Mouse (Mus musculus) heart, embryonic 11.5 days (tissue): ENCODE results near the gene Nasp. TPM values are rescaled to one million over a fixed set of nuclear protein-coding genes. Genes with fewer than 3 reads are reported as not detected.

Experiments
- ATAC-seq: fragments of 200-750 bp; cut with Nextera tagmentation; replicated peaks from 2 replicates; pipeline ENCODE4 v1.8.0; 2017; ENCODE audit warnings: moderate library complexity; ENCODE audit not compliant: insufficient number of reproducible peaks, low FRiP score, low TSS enrichment
- H3K27ac ChIP-seq: fragments of 300-500 bp; sonication (generic); 2 replicates; pipeline ENCODE4 v1.5.1; 2014; ENCODE audit warnings: mild to moderate bottlenecking, low read depth, low read length
- H3K27me3 ChIP-seq: fragments of 300-500 bp; sonication (generic); 2 replicates; pipeline ENCODE4 v1.6.1; 2014; ENCODE audit warnings: mild to moderate bottlenecking, low read length, mixed read lengths; ENCODE audit not compliant: control insufficient read depth, insufficient read depth
- H3K36me3 ChIP-seq: fragments of 300-500 bp; sonication (generic); 2 replicates; pipeline ENCODE4 v1.6.1; 2014; ENCODE audit warnings: mild to moderate bottlenecking, low read length, moderate library complexity, mixed read lengths; ENCODE audit not compliant: control insufficient read depth, insufficient read depth
- H3K4me1 ChIP-seq: fragments of 300-500 bp; sonication (generic); 2 replicates; pipeline ENCODE4 v1.6.1; 2014; ENCODE audit warnings: low read length; ENCODE audit not compliant: control insufficient read depth, insufficient read depth
- H3K4me2 ChIP-seq: fragments of 300-500 bp; sonication (generic); 2 replicates; pipeline ENCODE4 v1.6.1; 2014; ENCODE audit warnings: mild to moderate bottlenecking, moderate library complexity
- H3K4me3 ChIP-seq: fragments of 300-500 bp; sonication (generic); 2 replicates; pipeline ENCODE4 v1.5.1; 2014; ENCODE audit warnings: low read depth, low read length
- H3K9ac ChIP-seq: fragments of 300-500 bp; sonication (generic); 2 replicates; pipeline ENCODE4 v1.6.1; 2014; ENCODE audit warnings: mild to moderate bottlenecking, low read depth, low read length, moderate library complexity
- H3K9me3 ChIP-seq: fragments of 300-500 bp; sonication (generic); replicated peaks from 2 replicates; pipeline ENCODE4 v1.6.1; 2016; ENCODE audit warnings: low read length; ENCODE audit not compliant: control insufficient read depth
- WGBS: fragments of 180-500 bp; shearing (Covaris S2); extraction: QIAGEN DNeasy Blood & Tissue Kit; methylation state at CpG from one replicate; pipeline ENCODE4 v1.1.7; 2014; ENCODE audit not compliant: insufficient replicate concordance; 5-methylcytosine and 5-hydroxymethylcytosine counted together
- polyA plus RNA-seq: library from polyadenylated mRNA; unstranded; fragments of >200 nt; fragmentation: Nextera tagmentation; extraction: Ambion mirVana; gene quantifications from 2 replicates; pipeline ENCODE4 v1.2.1, GENCODE M21; 2014

Gene Nasp
- polyA plus RNA-seq, 1 experiment from 2014 or later, result 135 TPM

GRCm38 (mm10) chr4:116650365-116650764 lies 22.6 kb upstream of the Nasp start:
- WGBS, result 33% methylated on average over 5 of the region's 5 CpGs
- H3K27ac ChIP-seq, result peak overlapping the region; percentile 91
- ATAC-seq, result no peak
- H3K4me3 ChIP-seq, result peak overlapping the region; percentile 74
- H3K27me3 ChIP-seq, result no peaks in the 10 kb centered on the region
- peak overlapping the region; percentile 89 for H3K4me2 ChIP-seq
- peaks cover 14% of the 10 kb centered on the region for H3K4me1 ChIP-seq
- no peaks in the 10 kb centered on the region for H3K9me3 ChIP-seq
- peaks cover 11% of the 10 kb centered on the region; the same call in 1 of the 2 replicates for H3K36me3 ChIP-seq
- H3K9ac ChIP-seq, result peak overlapping the region; percentile 93

GRCm38 (mm10) chr4:116649411-116649810 lies 21.7 kb upstream of the Nasp start:
- Histone ChIP-seq H3K9me3 (no peaks in the 10 kb centered on the region), H3K9ac (no peak overlapping the region), H3K27ac (no peak overlapping the region), H3K36me3 (peaks cover 12% of the 10 kb centered on the region; the same call in 1 of the 2 replicates), H3K4me3 (peak overlapping the region; percentile 74; the same call in 1 of the 2 replicates), H3K27me3 (no peaks in the 10 kb centered on the region), H3K4me1 (peaks cover 14% of the 10 kb centered on the region), H3K4me2 (peak overlapping the region; percentile 89)
- ATAC-seq, result no peak
- 95% methylated on average over 2 of the region's 2 CpGs for WGBS

GRCm38 (mm10) chr4:116645624-116646023 lies 17.9 kb upstream of the Nasp start:
- WGBS, result 70% methylated on average over 7 of the region's 7 CpGs
- no peak for ATAC-seq
- peaks cover 14% of the 10 kb centered on the region for H3K4me1 ChIP-seq
- no peaks in the 10 kb centered on the region for H3K27me3 ChIP-seq
- no peaks in the 10 kb centered on the region for H3K9me3 ChIP-seq
- no peak overlapping the region; the same call in 1 of the 2 replicates for H3K27ac ChIP-seq
- H3K36me3 ChIP-seq, result peaks cover 32% of the 10 kb centered on the region
- H3K4me2 ChIP-seq, result peak overlapping the region; percentile 14
- no peak overlapping the region for H3K9ac ChIP-seq
- no peak overlapping the region for H3K4me3 ChIP-seq

DNA sequence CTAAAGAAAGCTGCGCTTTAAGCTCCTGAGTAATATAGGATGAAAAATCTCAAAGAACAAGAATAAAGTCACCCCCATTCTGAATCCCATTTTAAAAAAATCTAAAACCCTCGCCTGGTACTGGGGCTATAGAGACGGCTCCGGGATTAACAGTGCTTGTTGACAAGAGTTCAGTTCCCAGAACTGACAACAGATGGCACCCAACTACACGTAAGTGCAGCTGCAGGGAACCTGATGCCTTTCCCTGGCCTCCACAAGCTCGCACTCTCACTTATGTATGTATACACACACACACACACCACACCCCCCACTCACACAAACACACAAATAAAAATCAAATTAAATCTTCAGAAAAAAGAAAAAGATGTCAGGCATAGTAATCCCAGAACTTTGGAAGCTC lies 16.6 kb upstream of the Nasp start:
- WGBS, result 58% methylated on average over 6 of the region's 6 CpGs
- no peaks in the 10 kb centered on the region for H3K9me3 ChIP-seq
- peaks cover 7% of the 10 kb centered on the region; the same call in 1 of the 2 replicates for H3K4me1 ChIP-seq
- no peak overlapping the region for H3K4me3 ChIP-seq
- H3K27ac ChIP-seq, result no peak overlapping the region
- no peak overlapping the region for H3K4me2 ChIP-seq
- H3K36me3 ChIP-seq, result peaks cover 39% of the 10 kb centered on the region
- no peak overlapping the region for H3K9ac ChIP-seq
- H3K27me3 ChIP-seq, result no peaks in the 10 kb centered on the region
- ATAC-seq, result no peak

DNA sequence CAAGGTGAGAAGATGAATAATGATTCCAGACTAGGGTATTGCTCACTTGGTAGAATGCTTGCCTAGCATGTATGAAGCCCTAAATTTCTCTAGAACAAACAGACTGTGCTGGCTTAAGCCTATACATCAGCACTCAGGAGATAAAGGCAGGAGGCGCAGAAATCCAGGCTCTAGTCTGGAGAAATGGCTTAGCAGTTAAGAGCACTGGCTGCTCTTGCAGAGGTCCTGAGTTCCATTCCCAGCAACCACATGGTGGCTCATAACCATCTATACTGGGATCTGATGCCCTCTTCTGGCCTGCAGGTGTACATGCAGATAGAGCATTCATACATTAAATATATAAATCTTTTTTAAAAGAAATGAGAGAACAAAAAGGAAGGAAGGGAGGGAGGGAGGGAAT lies 14.3 kb upstream of the Nasp start:
- H3K27me3 ChIP-seq, result no peaks in the 10 kb centered on the region
- no peak overlapping the region for H3K4me3 ChIP-seq
- no peaks in the 10 kb centered on the region for H3K9me3 ChIP-seq
- 100% methylated on average over 1 of the region's 1 CpGs for WGBS
- H3K4me1 ChIP-seq, result peaks cover 7% of the 10 kb centered on the region; the same call in 1 of the 2 replicates
- H3K27ac ChIP-seq, result no peak overlapping the region
- no peak for ATAC-seq
- H3K36me3 ChIP-seq, result peaks cover 47% of the 10 kb centered on the region
- no peak overlapping the region for H3K4me2 ChIP-seq
- H3K9ac ChIP-seq, result no peak overlapping the region

- no peaks in the 10 kb centered on the region for H3K27me3 ChIP-seq
- no peak overlapping the region for H3K4me2 ChIP-seq
- H3K4me1 ChIP-seq, result no peaks in the 10 kb centered on the region
- ATAC-seq, result no peak
- WGBS, result 97% methylated on average over 6 of the region's 6 CpGs
- no peak overlapping the region for H3K9ac ChIP-seq
- no peaks in the 10 kb centered on the region for H3K9me3 ChIP-seq
- no peak overlapping the region for H3K4me3 ChIP-seq
- peaks cover 55% of the 10 kb centered on the region for H3K36me3 ChIP-seq
- no peak overlapping the region for H3K27ac ChIP-seq
Observed at GRCm38 (mm10) chr4:116638821-116639220, 11.1 kb upstream of the Nasp start.

GRCm38 (mm10) chr4:116635197-116635596 lies 7.5 kb upstream of the Nasp start:
- no peaks in the 10 kb centered on the region for H3K27me3 ChIP-seq
- H3K36me3 ChIP-seq, result peaks cover 34% of the 10 kb centered on the region
- no peak overlapping the region for H3K4me2 ChIP-seq
- H3K4me3 ChIP-seq, result no peak overlapping the region
- H3K9me3 ChIP-seq, result no peaks in the 10 kb centered on the region
- 90% methylated on average over 1 of the region's 1 CpGs for WGBS
- H3K9ac ChIP-seq, result no peak overlapping the region
- ATAC-seq, result no peak
- no peak overlapping the region for H3K27ac ChIP-seq
- no peaks in the 10 kb centered on the region for H3K4me1 ChIP-seq

- peaks cover 6% of the 10 kb centered on the region for H3K4me1 ChIP-seq
- peak overlapping the region; percentile 73 for H3K4me2 ChIP-seq
- under 1% methylated on average over 13 of the region's 13 CpGs for WGBS
- H3K9ac ChIP-seq, result peak overlapping the region; percentile 95
- H3K27me3 ChIP-seq, result no peaks in the 10 kb centered on the region
- H3K9me3 ChIP-seq, result no peaks in the 10 kb centered on the region
- H3K27ac ChIP-seq, result peak overlapping the region; percentile 95
- ATAC-seq, result peak; percentile 89
- peak overlapping the region; percentile 98 for H3K4me3 ChIP-seq
- H3K36me3 ChIP-seq, result no peaks in the 10 kb centered on the region; the same call in 1 of the 2 replicates
Observed at GRCm38 (mm10) chr4:116627359-116627716, 403 bp downstream of the Nasp start.

GRCm38 (mm10) chr4:116626658-116627358 lies 933 bp downstream of the Nasp start:
- Histone ChIP-seq H3K27me3 (no peaks in the 10 kb centered on the region), H3K27ac (peak overlapping the region; percentile 95), H3K4me2 (peak overlapping the region; percentile 73), H3K36me3 (no peaks in the 10 kb centered on the region; the same call in 1 of the 2 replicates), H3K9me3 (no peaks in the 10 kb centered on the region), H3K9ac (peak overlapping the region; percentile 95), H3K4me3 (peak overlapping the region; percentile 98), H3K4me1 (peaks cover 6% of the 10 kb centered on the region)
- ATAC-seq, result peak; percentile 77
- WGBS, result under 1% methylated on average over 52 of the region's 53 CpGs
